Mouse (Mus musculus): ENCODE measurements around the gene Olfr784. TPM values are rescaled to one million over a fixed set of nuclear protein-coding genes. Genes with fewer than 3 reads are reported as not detected.

The Olfr784 gene
- polyA plus RNA-seq, 1 experiment from 2014 or later: not detected

Other genes starting within 250 kb of the Olfr784 start
- gene Olfr770, start 245.1 kb upstream of the Olfr784 start, polyA plus RNA-seq (2014; fragmentation: Nextera tagmentation; extraction: Ambion mirVana): not detected in 2 replicates
- not detected in 2 replicates for gene Olfr771, start 219.3 kb upstream of the Olfr784 start, polyA plus RNA-seq (2014; fragmentation: Nextera tagmentation; extraction: Ambion mirVana)
- gene Olfr772, start 206.2 kb upstream of the Olfr784 start, polyA plus RNA-seq (2014; fragmentation: Nextera tagmentation; extraction: Ambion mirVana): not detected in 2 replicates
- not detected in 2 replicates for gene Olfr773, start 196.7 kb upstream of the Olfr784 start, polyA plus RNA-seq (2014; fragmentation: Nextera tagmentation; extraction: Ambion mirVana)
- not detected in 2 replicates for gene Olfr774, start 147.9 kb upstream of the Olfr784 start, polyA plus RNA-seq (2014; fragmentation: Nextera tagmentation; extraction: Ambion mirVana)
- gene Olfr775, start 135.7 kb upstream of the Olfr784 start, polyA plus RNA-seq (2014; fragmentation: Nextera tagmentation; extraction: Ambion mirVana): not detected in 2 replicates
- gene Olfr776, start 125.0 kb upstream of the Olfr784 start, polyA plus RNA-seq (2014; fragmentation: Nextera tagmentation; extraction: Ambion mirVana): not detected in 2 replicates
- not detected in 2 replicates for gene Olfr777, start 112.6 kb upstream of the Olfr784 start, polyA plus RNA-seq (2014; fragmentation: Nextera tagmentation; extraction: Ambion mirVana)
- gene Olfr780, start 66.0 kb upstream of the Olfr784 start, polyA plus RNA-seq (2014; fragmentation: Nextera tagmentation; extraction: Ambion mirVana): not detected in 2 replicates
- not detected in 2 replicates for gene Olfr781, start 55.2 kb upstream of the Olfr784 start, polyA plus RNA-seq (2014; fragmentation: Nextera tagmentation; extraction: Ambion mirVana)
- not detected in 2 replicates for gene Olfr782, start 35.2 kb upstream of the Olfr784 start, polyA plus RNA-seq (2014; fragmentation: Nextera tagmentation; extraction: Ambion mirVana)
- gene Olfr785, start 21.3 kb downstream of the Olfr784 start, polyA plus RNA-seq (2014; fragmentation: Nextera tagmentation; extraction: Ambion mirVana): not detected in 2 replicates
- not detected in 2 replicates for gene Olfr786, start 43.2 kb downstream of the Olfr784 start, polyA plus RNA-seq (2014; fragmentation: Nextera tagmentation; extraction: Ambion mirVana)
- gene Olfr787, start 77.8 kb downstream of the Olfr784 start, polyA plus RNA-seq (2014; fragmentation: Nextera tagmentation; extraction: Ambion mirVana): not detected in 2 replicates
- not detected in 2 replicates for gene Olfr788, start 86.9 kb downstream of the Olfr784 start, polyA plus RNA-seq (2014; fragmentation: Nextera tagmentation; extraction: Ambion mirVana)
- not detected in 2 replicates for gene Olfr789, start 100.7 kb downstream of the Olfr784 start, polyA plus RNA-seq (2014; fragmentation: Nextera tagmentation; extraction: Ambion mirVana)
- not detected in 2 replicates for gene Olfr790, start 114.4 kb downstream of the Olfr784 start, polyA plus RNA-seq (2014; fragmentation: Nextera tagmentation; extraction: Ambion mirVana)
- not detected in 2 replicates for gene Olfr791, start 137.7 kb downstream of the Olfr784 start, polyA plus RNA-seq (2014; fragmentation: Nextera tagmentation; extraction: Ambion mirVana)
- gene Olfr792, start 155.1 kb downstream of the Olfr784 start, polyA plus RNA-seq (2014; fragmentation: Nextera tagmentation; extraction: Ambion mirVana): not detected in 2 replicates
- not detected in 2 replicates for gene Olfr794, start 183.6 kb downstream of the Olfr784 start, polyA plus RNA-seq (2014; fragmentation: Nextera tagmentation; extraction: Ambion mirVana)
- gene Olfr796, start 228.5 kb downstream of the Olfr784 start, polyA plus RNA-seq (2014; fragmentation: Nextera tagmentation; extraction: Ambion mirVana): not detected in 2 replicates
- gene Olfr798, start 243.9 kb downstream of the Olfr784 start, polyA plus RNA-seq (2014; fragmentation: Nextera tagmentation; extraction: Ambion mirVana): not detected in 2 replicates